Mouse (Mus musculus): ENCODE results near the gene Npas3. TPM values are rescaled to one million over a fixed set of nuclear protein-coding genes. Genes with fewer than 3 reads are reported as not detected.

Gene Npas3
- polyA plus RNA-seq, 1 experiment from 2014 or later, result 25.9 TPM

DNA sequence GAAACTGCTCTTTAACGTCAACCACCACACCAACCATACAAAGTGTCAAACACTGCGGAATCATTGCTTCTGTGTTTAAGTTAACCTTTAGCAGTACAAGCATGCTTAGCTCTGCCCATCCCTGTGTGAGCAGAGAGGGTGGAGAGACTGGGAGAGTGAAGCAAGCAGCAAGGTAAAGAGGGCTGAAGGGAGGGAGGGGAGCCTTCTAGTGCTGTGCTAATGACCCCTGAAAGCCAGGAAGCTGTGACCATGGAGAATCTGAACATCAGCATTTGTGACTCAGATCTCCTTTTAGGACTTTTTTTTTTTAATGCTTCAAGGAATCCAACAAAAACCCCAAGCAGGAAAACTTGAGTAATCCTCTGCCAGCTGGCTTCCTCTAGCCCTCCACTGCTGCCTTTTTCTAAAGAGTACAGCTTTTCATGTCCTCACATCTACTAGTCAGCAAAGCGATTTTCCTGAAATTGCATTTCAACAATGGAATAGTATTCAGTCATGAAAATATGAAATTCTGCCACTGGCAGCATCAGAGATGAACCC lies 428.7 kb downstream of the Npas3 start:
- WGBS, result 79% methylated on average over 3 of the region's 3 CpGs
- no peak for ATAC-seq (ENCODE audit: low FRiP score)
- Histone ChIP-seq H3K27ac (no peak overlapping the region), H3K4me1 (replicated peaks; ENCODE audit: control insufficient read depth, insufficient read depth, low read length) (no peaks in the 10 kb centered on the region), H3K4me3 (replicated peaks; ENCODE audit: low read length) (no peak overlapping the region), H3K36me3 (replicated peaks; ENCODE audit: control insufficient read depth, insufficient read depth) (no peaks in the 10 kb centered on the region), H3K4me2 (replicated peaks) (no peak overlapping the region), H3K9ac (no peak overlapping the region), H3K9me3 (ENCODE audit: control insufficient read depth, low read length) (no peaks in the 10 kb centered on the region), H3K27me3 (ENCODE audit: control insufficient read depth, insufficient read depth, low read length) (no peaks in the 10 kb centered on the region)
- DNase-seq (ENCODE audit: low spot score), result no peak

DNA sequence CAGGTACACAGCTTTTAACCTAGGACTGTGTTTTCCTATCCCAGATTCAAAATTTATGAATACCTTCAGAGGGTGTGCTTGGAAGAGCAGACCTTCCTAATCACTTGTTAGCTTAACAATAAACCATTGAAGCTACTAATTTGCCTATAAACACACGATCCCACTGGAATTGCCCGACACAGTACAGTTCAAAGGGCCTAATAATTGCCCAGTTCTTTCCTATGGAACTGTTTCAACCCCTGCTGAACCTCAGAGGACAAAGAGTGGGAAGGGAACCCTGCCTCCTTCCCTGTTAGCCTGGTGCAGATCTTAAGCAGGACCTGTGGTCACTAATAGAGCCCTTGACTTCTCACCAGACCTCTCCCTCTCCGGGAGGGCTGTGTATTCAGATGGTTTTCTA lies 429.7 kb downstream of the Npas3 start:
- H3K27me3 ChIP-seq (ENCODE audit: control insufficient read depth, insufficient read depth, low read length), result no peaks in the 10 kb centered on the region
- H3K4me1 ChIP-seq (replicated peaks; ENCODE audit: control insufficient read depth, insufficient read depth, low read length), result no peaks in the 10 kb centered on the region
- no peak overlapping the region for H3K9ac ChIP-seq
- no peak overlapping the region for H3K4me2 ChIP-seq (replicated peaks)
- DNase-seq (ENCODE audit: low spot score), result no peak
- no peaks in the 10 kb centered on the region for H3K9me3 ChIP-seq (ENCODE audit: control insufficient read depth, low read length)
- no peak for ATAC-seq (ENCODE audit: low FRiP score)
- no peaks in the 10 kb centered on the region for H3K36me3 ChIP-seq (replicated peaks; ENCODE audit: control insufficient read depth, insufficient read depth)
- 56% methylated on average over 3 of the region's 3 CpGs for WGBS
- no peak overlapping the region for H3K27ac ChIP-seq
- no peak overlapping the region for H3K4me3 ChIP-seq (replicated peaks; ENCODE audit: low read length)

DNA sequence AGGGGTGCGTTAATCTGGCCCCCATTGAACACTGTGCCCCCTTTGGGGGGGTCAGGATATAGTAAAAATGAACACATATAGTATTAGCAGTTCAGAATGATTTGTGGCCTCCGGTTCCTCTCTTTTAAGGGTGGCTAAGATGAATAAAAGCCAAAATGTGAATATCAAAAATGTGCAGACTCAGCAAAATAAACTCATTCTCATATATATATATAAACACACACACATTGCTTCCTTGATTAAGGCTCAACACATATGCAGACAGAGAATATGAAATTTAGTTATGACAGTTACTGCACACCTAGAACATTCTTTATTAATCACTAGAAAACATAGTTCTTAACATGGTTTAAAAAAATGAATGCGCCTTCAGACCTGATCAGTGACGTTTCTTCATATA lies 430.7 kb downstream of the Npas3 start:
- no peaks in the 10 kb centered on the region for H3K36me3 ChIP-seq (replicated peaks; ENCODE audit: control insufficient read depth, insufficient read depth)
- ATAC-seq (ENCODE audit: low FRiP score) (no peak), DNase-seq (ENCODE audit: low spot score) (no peak)
- no peaks in the 10 kb centered on the region for H3K4me1 ChIP-seq (replicated peaks; ENCODE audit: control insufficient read depth, insufficient read depth, low read length)
- H3K27me3 ChIP-seq (ENCODE audit: control insufficient read depth, insufficient read depth, low read length), result no peaks in the 10 kb centered on the region
- WGBS, result 97% methylated on average over 4 of the region's 4 CpGs
- no peak overlapping the region for H3K27ac ChIP-seq
- no peak overlapping the region for H3K4me3 ChIP-seq (replicated peaks; ENCODE audit: low read length)
- H3K9me3 ChIP-seq (ENCODE audit: control insufficient read depth, low read length), result no peaks in the 10 kb centered on the region
- no peak overlapping the region for H3K4me2 ChIP-seq (replicated peaks)
- no peak overlapping the region for H3K9ac ChIP-seq

DNA sequence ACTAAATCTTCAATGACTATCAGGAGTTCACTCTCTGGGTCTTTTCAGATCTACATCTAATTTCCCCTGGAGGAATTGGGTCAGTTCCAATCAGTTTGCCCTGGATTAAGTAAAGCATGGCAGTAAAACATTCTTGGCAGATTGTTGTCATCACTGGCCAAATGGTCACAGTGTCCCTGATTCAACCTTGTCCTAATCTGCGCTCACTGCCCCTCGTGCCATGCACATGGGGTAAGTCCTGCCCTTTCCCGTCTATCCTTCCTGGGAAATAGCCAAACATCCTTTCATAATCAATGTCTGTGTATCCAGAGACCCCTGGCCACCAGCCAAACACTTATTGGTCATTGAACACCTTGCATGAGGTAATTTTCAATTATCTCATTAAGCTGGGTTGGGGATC lies 432.0 kb downstream of the Npas3 start:
- Histone ChIP-seq H3K27ac (no peak overlapping the region), H3K4me2 (replicated peaks) (no peak overlapping the region), H3K4me1 (replicated peaks; ENCODE audit: control insufficient read depth, insufficient read depth, low read length) (no peaks in the 10 kb centered on the region), H3K9ac (no peak overlapping the region), H3K4me3 (replicated peaks; ENCODE audit: low read length) (no peak overlapping the region), H3K9me3 (ENCODE audit: control insufficient read depth, low read length) (no peaks in the 10 kb centered on the region), H3K36me3 (replicated peaks; ENCODE audit: control insufficient read depth, insufficient read depth) (no peaks in the 10 kb centered on the region), H3K27me3 (ENCODE audit: control insufficient read depth, insufficient read depth, low read length) (no peaks in the 10 kb centered on the region)
- ATAC-seq (ENCODE audit: low FRiP score), result no peak
- DNase-seq (ENCODE audit: low spot score), result no peak
- 79% methylated on average over 3 of the region's 3 CpGs for WGBS

DNA sequence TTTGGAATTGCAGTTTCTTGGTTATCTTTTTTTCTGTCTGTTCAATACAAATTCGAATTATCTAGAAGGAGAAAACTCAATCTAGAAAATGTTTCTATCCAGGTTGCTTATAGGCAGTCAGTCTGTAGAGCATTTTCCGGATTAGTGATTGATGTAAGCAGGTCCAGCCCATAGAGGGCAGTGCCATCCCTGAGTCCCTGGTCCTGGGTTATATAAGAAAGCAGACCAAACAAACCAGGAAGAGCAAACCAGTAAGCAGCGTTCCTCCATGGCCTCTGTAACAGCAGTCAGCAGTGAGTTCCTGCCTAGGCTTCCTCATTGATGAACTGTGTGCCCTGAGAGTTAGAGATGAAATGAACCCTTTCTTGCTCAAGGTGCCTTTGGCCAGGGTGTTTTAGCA lies 433.6 kb downstream of the Npas3 start:
- Histone ChIP-seq H3K27me3 (ENCODE audit: control insufficient read depth, insufficient read depth, low read length) (no peaks in the 10 kb centered on the region), H3K4me2 (replicated peaks) (no peak overlapping the region), H3K9me3 (ENCODE audit: control insufficient read depth, low read length) (no peaks in the 10 kb centered on the region), H3K36me3 (replicated peaks; ENCODE audit: control insufficient read depth, insufficient read depth) (no peaks in the 10 kb centered on the region), H3K27ac (no peak overlapping the region), H3K9ac (no peak overlapping the region), H3K4me1 (replicated peaks; ENCODE audit: control insufficient read depth, insufficient read depth, low read length) (no peaks in the 10 kb centered on the region), H3K4me3 (replicated peaks; ENCODE audit: low read length) (no peak overlapping the region)
- ATAC-seq (ENCODE audit: low FRiP score), result no peak
- 63% methylated on average over 3 of the region's 3 CpGs for WGBS
- DNase-seq (ENCODE audit: low spot score), result no peak

DNA sequence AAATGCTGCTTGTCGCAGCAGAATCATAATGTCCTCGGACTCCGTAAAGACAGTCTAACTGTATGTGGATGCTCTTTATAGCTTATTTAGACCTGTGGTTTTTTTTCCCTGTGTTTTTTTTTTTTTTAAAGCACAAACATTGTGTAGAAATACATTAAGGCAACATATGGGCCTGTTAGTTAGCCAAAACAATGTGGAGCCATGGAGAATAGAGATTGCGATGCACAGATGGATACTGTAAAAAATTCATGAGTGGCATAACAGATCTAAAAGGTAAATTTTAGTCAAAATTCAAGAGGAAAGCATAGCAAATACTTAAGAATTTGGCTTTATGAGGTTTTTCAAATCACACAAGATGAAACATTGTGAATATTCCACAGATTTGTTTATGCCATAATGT lies 444.0 kb downstream of the Npas3 start:
- Histone ChIP-seq H3K4me1 (replicated peaks; ENCODE audit: control insufficient read depth, insufficient read depth, low read length) (no peaks in the 10 kb centered on the region), H3K9ac (no peak overlapping the region), H3K4me3 (replicated peaks; ENCODE audit: low read length) (no peak overlapping the region), H3K36me3 (replicated peaks; ENCODE audit: control insufficient read depth, insufficient read depth) (no peaks in the 10 kb centered on the region), H3K9me3 (ENCODE audit: control insufficient read depth, low read length) (no peaks in the 10 kb centered on the region), H3K27ac (no peak overlapping the region), H3K27me3 (ENCODE audit: control insufficient read depth, insufficient read depth, low read length) (no peaks in the 10 kb centered on the region), H3K4me2 (replicated peaks) (no peak overlapping the region)
- 63% methylated on average over 4 of the region's 4 CpGs for WGBS
- DNase-seq (ENCODE audit: low spot score) (no peak), ATAC-seq (ENCODE audit: low FRiP score) (no peak)

DNA sequence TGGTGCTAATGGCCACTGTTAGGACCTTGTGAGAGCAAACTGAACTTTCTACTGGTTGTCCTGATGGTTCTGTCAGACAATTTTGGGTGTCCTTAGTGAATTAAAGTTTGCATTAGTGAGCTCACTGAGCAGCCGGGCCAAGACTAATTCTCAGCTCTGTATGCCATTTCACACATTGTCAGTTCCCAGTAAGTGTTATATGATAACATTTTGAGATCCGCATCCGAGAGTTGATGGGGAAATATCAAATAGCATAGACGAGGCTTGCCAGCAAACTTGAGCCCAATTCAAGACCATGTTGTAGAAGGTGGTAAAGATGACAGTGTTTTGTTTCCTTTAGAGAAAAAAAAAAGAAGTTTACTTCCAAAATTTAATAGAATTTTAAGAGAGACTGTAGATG lies 445.9 kb downstream of the Npas3 start:
- Histone ChIP-seq H3K4me1 (replicated peaks; ENCODE audit: control insufficient read depth, insufficient read depth, low read length) (no peaks in the 10 kb centered on the region), H3K4me3 (replicated peaks; ENCODE audit: low read length) (no peak overlapping the region), H3K27me3 (ENCODE audit: control insufficient read depth, insufficient read depth, low read length) (no peaks in the 10 kb centered on the region), H3K27ac (no peak overlapping the region), H3K9me3 (ENCODE audit: control insufficient read depth, low read length) (no peaks in the 10 kb centered on the region), H3K36me3 (replicated peaks; ENCODE audit: control insufficient read depth, insufficient read depth) (no peaks in the 10 kb centered on the region), H3K9ac (no peak overlapping the region), H3K4me2 (replicated peaks) (no peak overlapping the region)
- ATAC-seq (ENCODE audit: low FRiP score), result no peak
- WGBS, result 91% methylated on average over 4 of the region's 4 CpGs
- DNase-seq (ENCODE audit: low spot score), result no peak

DNA sequence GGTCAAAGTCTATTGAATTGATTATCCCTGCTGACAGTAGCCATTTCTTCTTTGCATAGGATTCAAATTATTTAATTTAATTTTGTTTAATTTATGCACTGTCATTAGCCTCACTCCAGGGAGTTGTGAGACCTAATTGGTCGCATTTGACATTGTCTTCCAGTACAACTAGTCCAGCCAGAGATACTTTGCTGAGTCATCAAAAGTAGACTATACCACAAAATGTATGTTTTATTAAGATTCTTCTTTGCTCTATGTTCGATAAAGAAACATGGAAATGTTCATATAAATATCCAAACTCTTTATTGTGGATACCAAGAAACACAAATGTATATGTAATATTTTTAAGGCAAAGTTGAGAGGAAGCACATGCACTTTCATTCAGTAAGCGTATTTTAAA lies 446.8 kb downstream of the Npas3 start:
- 87% methylated on average over 3 of the region's 3 CpGs for WGBS
- Histone ChIP-seq H3K27ac (no peak overlapping the region), H3K4me3 (replicated peaks; ENCODE audit: low read length) (no peak overlapping the region)

DNA sequence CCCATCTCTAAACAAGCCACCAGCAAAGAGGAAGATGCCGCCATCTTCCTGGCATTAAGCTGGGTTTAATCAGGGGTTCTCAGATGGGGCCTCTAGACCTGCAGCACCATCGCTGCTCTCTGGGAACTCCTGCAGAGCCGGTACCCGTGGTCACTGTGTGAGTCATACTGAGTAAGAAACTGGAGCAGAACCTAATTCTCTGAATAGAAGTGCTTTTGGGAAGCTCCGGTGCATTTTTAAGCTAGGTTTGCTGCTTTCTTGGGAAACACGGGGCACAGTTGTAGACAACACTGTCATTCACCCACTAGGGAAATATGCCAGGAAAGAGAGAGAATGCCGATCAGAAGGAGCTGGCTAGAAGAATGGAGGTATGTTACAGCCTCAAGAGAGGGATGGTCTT lies 449.2 kb downstream of the Npas3 start:
- no peaks in the 10 kb centered on the region for H3K27me3 ChIP-seq (ENCODE audit: control insufficient read depth, insufficient read depth, low read length)
- no peak overlapping the region for H3K27ac ChIP-seq
- H3K4me2 ChIP-seq (replicated peaks), result no peak overlapping the region
- H3K9me3 ChIP-seq (ENCODE audit: control insufficient read depth, low read length), result no peaks in the 10 kb centered on the region
- 83% methylated on average over 7 of the region's 7 CpGs for WGBS
- H3K9ac ChIP-seq, result no peak overlapping the region
- ATAC-seq (ENCODE audit: low FRiP score), result no peak
- H3K4me1 ChIP-seq (replicated peaks; ENCODE audit: control insufficient read depth, insufficient read depth, low read length), result no peaks in the 10 kb centered on the region
- DNase-seq (ENCODE audit: low spot score), result no peak
- no peak overlapping the region for H3K4me3 ChIP-seq (replicated peaks; ENCODE audit: low read length)
- no peaks in the 10 kb centered on the region for H3K36me3 ChIP-seq (replicated peaks; ENCODE audit: control insufficient read depth, insufficient read depth)

More for the DNA sequence above, 446.8 kb downstream of the Npas3 start:
- ATAC-seq (ENCODE audit: low FRiP score) (no peak), DNase-seq (ENCODE audit: low spot score) (no peak)
- Histone ChIP-seq H3K36me3 (replicated peaks; ENCODE audit: control insufficient read depth, insufficient read depth) (no peaks in the 10 kb centered on the region), H3K9ac (no peak overlapping the region), H3K9me3 (ENCODE audit: control insufficient read depth, low read length) (no peaks in the 10 kb centered on the region), H3K4me2 (replicated peaks) (no peak overlapping the region), H3K27me3 (ENCODE audit: control insufficient read depth, insufficient read depth, low read length) (no peaks in the 10 kb centered on the region), H3K4me1 (replicated peaks; ENCODE audit: control insufficient read depth, insufficient read depth, low read length) (no peaks in the 10 kb centered on the region)

DNA sequence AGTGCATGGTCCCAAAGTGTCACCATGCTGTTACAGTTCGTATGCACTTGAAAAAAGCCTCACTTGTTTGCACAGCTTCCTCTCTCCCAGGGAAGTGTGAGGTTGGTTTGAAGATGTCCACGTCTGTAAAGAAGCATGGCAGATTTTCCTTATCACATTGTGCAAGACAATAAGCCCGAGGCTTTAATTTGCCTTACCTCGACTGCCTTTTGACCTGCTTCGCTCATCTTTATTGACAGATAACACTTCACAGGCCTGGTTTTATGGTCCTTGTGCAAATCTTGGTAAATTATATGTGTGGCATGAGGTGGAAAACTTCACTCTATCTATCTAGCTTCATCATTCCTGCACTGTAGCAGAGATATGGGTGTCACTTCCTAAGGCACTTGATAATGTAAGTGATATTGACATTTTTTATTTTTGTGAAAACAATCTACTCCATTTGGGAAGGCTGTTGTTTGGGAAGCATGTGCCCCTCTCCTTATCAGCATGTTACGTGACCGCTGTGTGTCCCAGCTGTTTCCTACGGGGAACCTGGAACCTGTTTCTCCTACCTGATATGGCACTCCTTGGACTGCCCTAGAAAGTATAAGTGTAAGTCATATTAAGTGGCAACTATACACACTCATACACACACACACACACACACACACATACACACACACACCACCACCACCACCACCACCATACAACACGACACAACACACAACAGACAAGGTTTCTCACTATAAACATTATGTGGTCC lies 450.2 kb downstream of the Npas3 start:
- Histone ChIP-seq H3K4me3 (replicated peaks; ENCODE audit: low read length) (no peak overlapping the region), H3K9ac (no peak overlapping the region), H3K4me2 (replicated peaks) (no peak overlapping the region), H3K27me3 (ENCODE audit: control insufficient read depth, insufficient read depth, low read length) (no peaks in the 10 kb centered on the region), H3K36me3 (replicated peaks; ENCODE audit: control insufficient read depth, insufficient read depth) (no peaks in the 10 kb centered on the region), H3K4me1 (replicated peaks; ENCODE audit: control insufficient read depth, insufficient read depth, low read length) (no peaks in the 10 kb centered on the region), H3K9me3 (ENCODE audit: control insufficient read depth, low read length) (no peaks in the 10 kb centered on the region), H3K27ac (no peak overlapping the region)
- ATAC-seq (ENCODE audit: low FRiP score), result no peak
- no peak for DNase-seq (ENCODE audit: low spot score)
- 88% methylated on average over 9 of the region's 9 CpGs for WGBS

Data from hindbrain, embryonic 14.5 days (tissue).